Mouse (Mus musculus) central nervous system, embryonic 11.5 days (tissue): Measurements from ENCODE around the gene Cdc45. TPM values are rescaled to one million over a fixed set of nuclear protein-coding genes. Genes with fewer than 3 reads are reported as not detected.

Experiments
- polyA plus RNA-seq: library from polyadenylated mRNA; depleted of rRNA; stranded (reverse); fragments of >200 nt; gene quantifications from 2 replicates; pipeline ENCODE4 v1.2.3, GENCODE M21; 2012; rRNA removed

Gene Cdc45
- polyA plus RNA-seq = 70.9 and 78.8 TPM in 2 replicates

GRCm38 (mm10) chr16:18811468-18812384 lies at the start of gene Cdc45, which contains the start of gene Ufd1:
TSS of gene Cdc45 (minus strand) at chr16:18811987.
TSS of gene Ufd1 (plus strand) at chr16:18811779.

GRCm38 (mm10) chr16:18836468-18837208 lies 24.9 kb upstream of the Cdc45 start, which contains the start of the genes 2510002D24Rik and Gm28539:
TSS of gene 2510002D24Rik (plus strand) at chr16:18836578.
TSS of gene Gm28539 (plus strand) at chr16:18836584.

GRCm38 (mm10) chr16:18776556-18777100 lies 35.2 kb downstream of the Cdc45 start, which contains the start of gene Cldn5:
TSS of gene Cldn5 (plus strand) at chr16:18776847.

Other genes starting within 250 kb of the Cdc45 start
- gene Tbx1, start 221.3 kb downstream of the Cdc45 start, polyA plus RNA-seq = 2.3 and 10.8 TPM in 2 replicates
- gene Gp1bb, start 189.6 kb downstream of the Cdc45 start, polyA plus RNA-seq = 4.8 and 8.9 TPM in 2 replicates
- 37.3 and 43.2 TPM in 2 replicates for gene Gm49601, start 185.6 kb downstream of the Cdc45 start, polyA plus RNA-seq
- gene Sept5, start 182.0 kb downstream of the Cdc45 start, polyA plus RNA-seq = 76.8 and 93.6 TPM in 2 replicates
- gene Cldn5, start 35.1 kb downstream of the Cdc45 start, polyA plus RNA-seq = 29.4 and 38.3 TPM in 2 replicates
- 59.1 and 68.8 TPM in 2 replicates for gene Ufd1, start 208 bp downstream of the Cdc45 start, polyA plus RNA-seq
- 22.3 and 30.5 TPM in 2 replicates for gene 2510002D24Rik, start 24.6 kb upstream of the Cdc45 start, polyA plus RNA-seq
- gene Gm28539, start 24.6 kb upstream of the Cdc45 start, polyA plus RNA-seq = 3.0 TPM in 1 of 2 replicates, not detected in the other
- 36.3 and 55.2 TPM in 2 replicates for gene Mrpl40, start 64.9 kb upstream of the Cdc45 start, polyA plus RNA-seq
- gene Hira, start 65.0 kb upstream of the Cdc45 start, polyA plus RNA-seq = 69.5 and 81.5 TPM in 2 replicates